Mouse (Mus musculus) liver, embryonic 13.5 days (tissue): ENCODE measurements at regions not wholly inside any gene's neighbourhood (a gene's known extent, or its start where the extent isn't known, plus 50 kb on each side); places are given as distances from the start of the nearest gene placed in this dataset.

Experiments
- ATAC-seq: fragments of 200-750 bp; cut with Nextera tagmentation; 2 replicates; pipeline ENCODE4 v1.8.0; 2017; ENCODE audit warnings: low read depth, mild to moderate bottlenecking, moderate number of reproducible peaks, moderate library complexity
- DNase-seq: peaks from one replicate; pipeline ENCODE4 v3.0.0; 2022
- H3K27ac ChIP-seq: fragments of 300-500 bp; sonication (generic); 2 replicates; pipeline ENCODE4 v1.5.1; 2015; ENCODE audit warnings: moderate library complexity, mild to moderate bottlenecking, inconsistent platforms
- H3K27me3 ChIP-seq: fragments of 300-500 bp; sonication (generic); 2 replicates; pipeline ENCODE4 v1.6.1; 2015; ENCODE audit warnings: mild to moderate bottlenecking, inconsistent platforms
- H3K36me3 ChIP-seq: fragments of 300-500 bp; sonication (generic); 2 replicates; pipeline ENCODE4 v1.6.1; 2015; ENCODE audit warnings: mild to moderate bottlenecking, inconsistent platforms
- H3K4me1 ChIP-seq: fragments of 300-500 bp; sonication (generic); replicated peaks from 2 replicates; pipeline ENCODE4 v1.6.1; 2015; ENCODE audit warnings: inconsistent platforms
- H3K4me2 ChIP-seq: fragments of 300-500 bp; sonication (generic); 2 replicates; pipeline ENCODE4 v1.6.1; 2015; ENCODE audit warnings: inconsistent platforms, mild to moderate bottlenecking, moderate library complexity
- H3K4me3 ChIP-seq: fragments of 300-500 bp; sonication (generic); replicated peaks from 2 replicates; pipeline ENCODE4 v1.5.1; 2015; ENCODE audit warnings: mild to moderate bottlenecking, inconsistent platforms
- H3K9ac ChIP-seq: fragments of 300-500 bp; sonication (generic); 2 replicates; pipeline ENCODE4 v1.6.1; 2015; ENCODE audit warnings: mild to moderate bottlenecking, inconsistent platforms
- H3K9me3 ChIP-seq: fragments of 300-500 bp; sonication (generic); replicated peaks from 2 replicates; pipeline ENCODE4 v1.6.1; 2016; ENCODE audit warnings: inconsistent platforms
- WGBS: fragments of 180-500 bp; shearing (Covaris S2); methylation state at CpG from one replicate; pipeline ENCODE4 v1.1.7; 2015; ENCODE audit not compliant: insufficient replicate concordance; 5-methylcytosine and 5-hydroxymethylcytosine counted together

DNA sequence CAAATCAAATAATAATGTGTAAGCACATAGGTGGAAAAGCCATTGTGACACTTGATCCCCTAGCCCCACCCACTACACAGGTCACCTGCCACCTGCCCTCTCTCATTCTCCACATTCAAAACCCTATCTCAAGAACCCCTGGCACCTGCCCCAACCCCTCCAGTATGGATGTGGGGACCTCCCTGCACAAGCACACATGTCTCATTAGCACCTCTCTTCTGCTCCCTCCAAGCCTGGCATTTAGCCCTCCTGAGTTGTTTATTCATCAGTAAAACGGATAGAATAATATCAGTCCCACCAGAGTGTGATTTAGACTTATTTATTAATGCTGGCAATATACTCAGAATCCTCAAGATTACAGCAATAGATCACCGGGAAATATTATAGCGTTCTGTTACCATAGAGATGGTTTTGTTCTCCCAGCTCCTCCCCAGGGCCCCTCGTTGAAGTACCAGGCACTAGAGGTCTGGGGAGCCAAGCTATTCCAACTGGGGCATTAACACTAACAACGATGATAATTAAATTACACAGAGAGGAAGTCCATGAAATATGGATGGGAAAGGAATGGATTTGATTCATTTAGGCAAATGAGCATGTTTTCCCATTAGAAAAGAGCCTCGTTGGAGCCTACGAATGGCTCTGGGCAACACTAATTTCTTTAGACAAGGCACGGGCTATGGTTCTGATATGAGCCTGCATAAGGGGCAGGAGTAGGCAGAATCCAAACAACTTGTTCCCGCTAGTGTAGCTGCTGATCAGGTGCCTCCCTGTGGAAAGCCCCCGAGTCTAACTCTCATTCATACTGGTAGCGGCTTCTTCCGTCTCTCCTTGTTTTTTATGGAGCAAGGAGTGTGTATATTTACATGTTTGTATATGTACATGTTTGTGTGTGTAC, 148.1 kb upstream of the Hs6st1 start:
- Histone ChIP-seq H3K4me2 (no peak overlapping the region), H3K4me1 (peaks cover 8% of the 10 kb centered on the region), H3K36me3 (no peaks in the 10 kb centered on the region), H3K27ac (no peak overlapping the region), H3K4me3 (no peak overlapping the region), H3K9me3 (no peaks in the 10 kb centered on the region), H3K27me3 (no peaks in the 10 kb centered on the region), H3K9ac (no peak overlapping the region)
- WGBS: 67% methylated on average over 12 of the region's 12 CpGs
- ATAC-seq (no peak), DNase-seq (no peak)

DNA sequence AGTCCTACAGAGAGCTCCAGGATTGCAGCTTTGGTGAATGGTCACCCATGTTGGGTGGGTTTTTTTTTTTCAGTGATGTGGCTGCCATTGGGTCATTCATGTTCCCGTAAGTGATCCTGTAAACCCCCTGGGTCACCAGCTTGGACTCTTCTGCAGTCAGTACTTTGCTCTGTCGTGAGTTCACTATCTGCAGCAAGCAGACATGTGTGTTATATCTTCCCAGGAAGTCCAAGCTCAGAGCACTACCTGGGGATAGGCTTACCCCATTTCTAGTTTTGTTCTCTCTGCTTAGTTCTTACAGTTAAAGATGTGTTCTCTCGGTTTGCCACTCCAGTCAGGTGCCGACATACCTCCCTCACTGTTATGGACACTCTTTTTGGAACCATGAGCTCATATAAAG, 143.4 kb upstream of the Hs6st1 start:
- no peaks in the 10 kb centered on the region for H3K9me3 ChIP-seq
- no peak overlapping the region for H3K9ac ChIP-seq
- ATAC-seq (no peak), DNase-seq (no peak)
- H3K4me3 ChIP-seq: no peak overlapping the region
- no peaks in the 10 kb centered on the region for H3K27me3 ChIP-seq
- H3K27ac ChIP-seq: no peak overlapping the region
- peaks cover 29% of the 10 kb centered on the region for H3K4me1 ChIP-seq
- 20% methylated on average over 4 of the region's 4 CpGs for WGBS
- H3K36me3 ChIP-seq: no peaks in the 10 kb centered on the region
- no peak overlapping the region for H3K4me2 ChIP-seq

DNA sequence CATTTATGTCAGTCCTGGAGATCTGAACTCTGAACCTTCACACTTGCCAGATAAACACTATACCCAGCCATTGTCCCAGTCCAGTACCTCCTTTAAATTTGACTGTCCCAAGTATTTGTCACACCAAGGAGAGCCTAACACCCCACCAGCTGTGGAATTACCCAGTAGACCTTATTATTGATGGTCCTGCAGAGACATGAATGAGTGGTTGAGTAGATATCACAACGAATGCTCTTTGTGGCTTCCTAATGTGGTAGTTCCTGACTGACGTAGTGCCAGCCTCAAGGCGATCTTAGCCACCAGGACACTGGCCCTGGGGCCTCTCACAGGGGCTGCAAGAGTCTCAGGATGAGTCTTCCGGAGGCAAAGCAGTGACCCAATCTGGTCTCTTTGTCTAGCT, 142.9 kb upstream of the Hs6st1 start:
- DNase-seq: no peak
- Histone ChIP-seq H3K27ac (no peak overlapping the region), H3K9me3 (no peaks in the 10 kb centered on the region), H3K4me2 (no peak overlapping the region), H3K36me3 (no peaks in the 10 kb centered on the region), H3K4me3 (no peak overlapping the region), H3K27me3 (no peaks in the 10 kb centered on the region), H3K4me1 (peaks cover 29% of the 10 kb centered on the region), H3K9ac (no peak overlapping the region)
- 18% methylated on average over 4 of the region's 4 CpGs for WGBS
- ATAC-seq: no peak

DNA sequence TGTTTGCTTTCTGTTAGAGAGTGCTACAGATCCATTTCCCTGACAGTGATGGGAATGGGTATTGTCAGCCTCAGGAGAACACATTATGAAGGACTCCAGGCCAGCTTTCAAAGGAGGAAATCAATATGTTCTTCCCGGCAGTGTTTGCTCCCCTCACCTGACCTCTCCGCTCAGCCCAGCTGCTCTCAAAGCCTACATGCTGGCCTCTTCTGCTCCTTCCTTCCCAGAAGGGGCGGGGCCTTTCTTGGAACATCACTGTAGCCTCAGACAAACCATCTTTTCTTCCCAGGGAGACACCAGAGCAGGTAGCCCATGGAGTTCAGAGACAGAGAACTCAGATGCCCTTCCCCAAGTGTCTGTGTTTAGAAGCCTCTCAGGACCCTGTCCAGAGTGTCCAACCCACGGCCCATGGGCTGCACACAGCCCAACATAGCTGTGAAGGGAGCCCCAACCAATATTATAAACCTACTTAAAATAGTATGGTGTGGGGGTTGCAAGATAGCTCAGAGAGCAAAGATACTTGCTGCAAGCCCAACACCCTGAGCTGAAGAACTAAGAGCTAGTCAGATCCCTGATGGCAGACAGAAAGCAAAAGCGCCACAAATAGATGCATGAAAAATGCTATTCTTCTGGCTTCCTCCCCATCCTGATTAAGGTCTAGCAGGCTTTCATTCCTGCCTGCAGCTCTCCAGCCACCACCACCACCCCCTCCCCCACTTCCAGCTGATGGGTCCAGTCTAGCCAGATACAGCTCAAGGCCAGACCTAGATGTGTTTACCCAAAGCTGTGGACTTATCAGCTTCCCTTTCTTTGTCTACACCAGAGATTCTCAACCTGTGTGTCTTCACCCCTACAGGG, 141.8 kb upstream of the Hs6st1 start:
- H3K9me3 ChIP-seq: no peaks in the 10 kb centered on the region
- 0 out of 2 replicates have a peak overlapping the region, but pooled peaks have one; percentile 40 for H3K27ac ChIP-seq
- H3K4me1 ChIP-seq: peaks cover 29% of the 10 kb centered on the region
- H3K4me2 ChIP-seq: 0 out of 2 replicates have a peak overlapping the region, but pooled peaks have one; percentile 2
- no peak overlapping the region for H3K9ac ChIP-seq
- no peak for DNase-seq
- 32% methylated on average over 5 of the region's 5 CpGs for WGBS
- ATAC-seq: peak; percentile 60
- no peak overlapping the region for H3K4me3 ChIP-seq
- H3K27me3 ChIP-seq: no peaks in the 10 kb centered on the region
- no peaks in the 10 kb centered on the region for H3K36me3 ChIP-seq

DNA sequence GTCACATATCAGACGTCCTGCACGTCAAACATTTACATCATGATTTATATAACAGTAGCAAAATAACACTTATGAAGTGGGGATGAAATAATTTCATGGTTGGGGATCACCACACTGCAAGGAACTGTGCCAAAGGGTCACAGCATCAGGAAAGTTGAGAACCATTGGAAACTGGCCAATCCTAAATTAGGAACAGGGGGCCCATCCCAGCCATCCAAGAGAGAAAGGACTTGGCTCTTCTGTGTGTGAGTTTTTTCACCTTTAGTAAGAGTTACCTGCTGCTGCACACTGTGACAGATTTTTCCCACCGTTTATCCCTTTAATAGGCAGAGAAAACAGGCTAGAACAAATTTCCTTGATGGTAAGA, 141.2 kb upstream of the Hs6st1 start:
- H3K36me3 ChIP-seq: no peaks in the 10 kb centered on the region
- H3K27ac ChIP-seq: no peak overlapping the region
- H3K4me3 ChIP-seq: no peak overlapping the region
- H3K4me1 ChIP-seq: peaks cover 29% of the 10 kb centered on the region
- WGBS: 44% methylated on average over 3 of the region's 3 CpGs
- H3K4me2 ChIP-seq: no peak overlapping the region
- no peak for DNase-seq
- H3K9ac ChIP-seq: no peak overlapping the region
- H3K27me3 ChIP-seq: no peaks in the 10 kb centered on the region
- ATAC-seq: peak; percentile 24; the same call in 1 of the 2 replicates
- H3K9me3 ChIP-seq: no peaks in the 10 kb centered on the region

DNA sequence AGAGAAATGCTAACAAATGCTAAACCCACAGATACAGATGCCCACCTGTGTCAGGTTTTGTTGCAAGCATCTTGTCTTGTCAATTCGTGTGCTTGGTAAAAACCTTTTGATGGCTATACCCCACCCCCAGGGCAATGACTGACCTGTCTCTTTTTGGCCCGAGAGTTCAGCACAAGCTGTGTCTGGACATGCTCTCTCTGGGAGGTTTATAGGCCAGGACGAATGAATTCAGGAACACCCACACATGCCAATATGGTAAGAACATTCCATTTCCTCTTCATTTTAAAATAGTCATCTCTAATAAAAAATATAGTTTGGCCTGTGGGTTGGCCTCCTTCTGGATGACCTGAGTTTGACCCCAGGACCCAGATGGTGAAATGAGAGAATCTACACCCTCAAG, 137.8 kb upstream of the Hs6st1 start:
- DNase-seq (no peak), ATAC-seq (no peak)
- 59% methylated on average over 3 of the region's 3 CpGs for WGBS
- H3K27me3 ChIP-seq: no peaks in the 10 kb centered on the region
- no peaks in the 10 kb centered on the region for H3K9me3 ChIP-seq
- H3K4me2 ChIP-seq: no peak overlapping the region
- H3K36me3 ChIP-seq: no peaks in the 10 kb centered on the region
- H3K27ac ChIP-seq: no peak overlapping the region
- H3K4me1 ChIP-seq: peaks cover 23% of the 10 kb centered on the region
- H3K4me3 ChIP-seq: no peak overlapping the region
- no peak overlapping the region for H3K9ac ChIP-seq

DNA sequence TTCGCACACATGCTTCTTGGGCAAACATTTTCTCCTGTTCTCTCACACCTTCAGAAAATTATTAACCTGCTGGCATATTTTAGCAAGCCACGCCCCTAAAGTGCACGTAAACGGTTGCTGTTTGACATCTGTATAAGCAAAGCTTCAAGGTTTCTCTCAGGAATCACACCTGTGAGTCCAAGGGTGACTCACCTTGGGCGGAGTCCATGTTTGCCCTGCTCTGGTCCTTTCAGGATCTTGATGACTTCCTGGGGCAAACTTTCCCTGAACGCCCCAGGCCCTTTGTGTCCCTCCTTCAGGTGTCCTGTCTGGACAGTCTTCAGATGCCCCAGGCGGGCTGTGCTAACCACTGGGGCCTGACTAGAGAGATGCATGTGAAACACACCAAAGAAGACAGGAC, 137.1 kb upstream of the Hs6st1 start:
- ATAC-seq (no peak), DNase-seq (no peak)
- WGBS: 58% methylated on average over 7 of the region's 7 CpGs
- peaks cover 16% of the 10 kb centered on the region for H3K4me1 ChIP-seq
- H3K27me3 ChIP-seq: no peaks in the 10 kb centered on the region
- no peaks in the 10 kb centered on the region for H3K9me3 ChIP-seq
- no peak overlapping the region for H3K9ac ChIP-seq
- no peak overlapping the region for H3K4me2 ChIP-seq
- H3K4me3 ChIP-seq: no peak overlapping the region
- no peaks in the 10 kb centered on the region for H3K36me3 ChIP-seq
- H3K27ac ChIP-seq: no peak overlapping the region

DNA sequence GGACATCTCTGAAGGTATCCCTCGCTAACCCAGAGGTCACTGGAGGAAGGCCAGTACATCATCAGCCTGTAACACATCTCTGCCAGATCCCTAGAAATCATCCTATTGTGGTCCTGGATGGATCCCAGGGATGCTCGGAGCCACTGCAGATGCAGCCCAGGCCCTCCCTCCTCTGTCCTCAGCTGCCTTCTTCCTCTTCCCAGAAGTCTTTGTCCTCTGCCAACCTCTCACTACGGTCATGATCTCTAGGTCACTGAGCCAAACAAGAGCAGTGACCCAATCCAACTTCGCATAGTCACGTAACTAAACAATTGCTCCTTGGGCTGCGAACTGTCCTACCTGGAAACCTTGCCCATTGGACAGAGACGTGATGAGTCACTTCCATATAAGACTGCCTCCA, 134.7 kb upstream of the Hs6st1 start:
- H3K27me3 ChIP-seq: no peaks in the 10 kb centered on the region
- H3K9me3 ChIP-seq: no peaks in the 10 kb centered on the region
- ATAC-seq (no peak), DNase-seq (no peak)
- H3K9ac ChIP-seq: no peak overlapping the region
- no peak overlapping the region for H3K4me3 ChIP-seq
- WGBS: 75% methylated on average over 7 of the region's 7 CpGs
- 0 out of 2 replicates have a peak, but pooled peaks cover 9% of the 10 kb centered on the region for H3K4me1 ChIP-seq
- no peak overlapping the region for H3K27ac ChIP-seq
- no peaks in the 10 kb centered on the region for H3K36me3 ChIP-seq
- H3K4me2 ChIP-seq: no peak overlapping the region

DNA sequence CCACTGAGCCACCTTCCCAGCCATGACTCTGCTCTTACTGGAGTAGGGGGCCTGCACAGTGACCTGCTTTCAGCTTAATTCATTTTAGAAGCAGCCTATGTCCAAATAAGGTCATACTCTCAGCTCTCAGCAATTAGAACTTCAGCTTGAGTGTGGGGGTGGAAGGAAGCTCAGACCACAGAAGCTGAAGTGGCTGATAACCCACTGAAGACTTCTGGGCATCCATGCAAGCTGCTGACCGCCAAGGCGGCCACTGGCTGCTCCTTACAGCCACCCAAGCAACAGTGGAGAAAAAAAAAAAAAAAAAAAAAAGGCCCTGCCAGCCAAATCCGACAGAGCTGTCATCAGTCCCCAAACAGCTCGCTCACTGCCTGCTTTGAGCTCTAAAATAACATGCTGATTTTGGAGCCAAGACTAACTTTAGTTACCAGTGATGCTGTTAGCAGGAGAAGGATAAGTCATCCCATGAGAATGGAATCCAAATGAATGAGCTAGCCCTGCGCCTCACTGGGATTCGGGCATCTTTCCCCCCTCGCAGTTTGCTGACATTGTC, 133.0 kb upstream of the Hs6st1 start:
- no peak for ATAC-seq
- Histone ChIP-seq H3K4me3 (no peak overlapping the region), H3K36me3 (no peaks in the 10 kb centered on the region), H3K4me1 (0 out of 2 replicates have a peak, but pooled peaks cover 9% of the 10 kb centered on the region), H3K27ac (no peak overlapping the region), H3K27me3 (no peaks in the 10 kb centered on the region), H3K4me2 (no peak overlapping the region), H3K9me3 (no peaks in the 10 kb centered on the region), H3K9ac (no peak overlapping the region)
- DNase-seq: no peak
- WGBS: 30% methylated on average over 7 of the region's 7 CpGs

DNA sequence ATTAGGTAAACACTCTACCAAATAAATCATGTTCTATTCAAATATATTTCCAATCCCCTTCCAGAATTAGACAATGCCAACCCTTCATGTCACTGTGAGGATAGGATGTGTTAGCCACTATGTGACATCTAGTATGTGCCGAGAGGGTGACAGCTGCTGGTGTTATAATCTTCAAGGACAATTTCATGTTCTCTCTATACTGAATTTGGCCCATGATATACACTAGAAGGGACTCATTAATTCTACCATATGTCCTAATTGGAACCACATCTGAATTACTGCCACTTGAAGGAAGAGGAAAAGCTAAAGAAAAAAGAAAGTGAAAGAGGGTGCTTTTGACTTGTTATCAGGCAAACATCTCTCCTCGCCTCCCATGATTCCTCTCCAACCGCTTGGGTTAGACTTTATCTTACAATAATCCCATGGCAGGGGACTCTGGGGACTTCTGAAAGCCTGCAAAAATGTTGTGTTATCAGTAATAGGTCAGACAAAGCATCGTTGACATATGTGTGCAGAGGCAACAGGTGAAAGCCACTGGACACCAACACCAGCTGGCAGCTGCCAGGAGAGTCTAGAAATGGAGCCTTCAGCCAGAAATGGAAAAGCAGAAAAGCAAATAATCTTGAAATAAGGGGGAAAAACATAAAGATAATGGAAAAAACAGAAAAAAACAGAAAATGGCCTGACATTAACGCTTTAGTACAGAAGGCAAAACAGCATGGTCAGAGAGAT, 131.7 kb upstream of the Hs6st1 start:
- H3K4me1 ChIP-seq: 0 out of 2 replicates have a peak, but pooled peaks cover 9% of the 10 kb centered on the region
- H3K27ac ChIP-seq: no peak overlapping the region
- H3K9ac ChIP-seq: no peak overlapping the region
- ATAC-seq: no peak
- no peaks in the 10 kb centered on the region for H3K27me3 ChIP-seq
- H3K9me3 ChIP-seq: no peaks in the 10 kb centered on the region
- H3K4me2 ChIP-seq: no peak overlapping the region
- H3K4me3 ChIP-seq: no peak overlapping the region
- WGBS: 36% methylated on average over 5 of the region's 5 CpGs
- no peaks in the 10 kb centered on the region for H3K36me3 ChIP-seq
- no peak for DNase-seq

DNA sequence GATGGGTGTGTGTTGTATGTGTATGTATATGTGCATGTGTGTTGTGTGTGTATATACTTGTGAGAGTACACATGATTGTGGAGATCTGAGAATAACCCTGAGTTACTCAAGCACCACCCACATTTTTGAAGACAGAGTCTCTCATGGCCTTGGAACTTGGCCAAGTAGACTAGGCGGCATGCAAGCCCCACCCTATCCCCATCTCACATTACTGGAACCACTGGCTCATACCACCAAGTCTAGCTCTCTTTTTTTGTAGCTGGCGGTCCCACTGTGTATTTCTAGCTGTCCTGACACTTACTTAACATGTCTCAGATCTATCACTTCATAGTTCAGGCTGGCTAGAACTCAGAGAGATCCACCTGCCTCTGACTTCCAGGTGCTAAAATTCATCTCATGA, 128.0 kb upstream of the Hs6st1 start:
- no peak for DNase-seq
- 54% methylated on average over 2 of the region's 2 CpGs for WGBS
- no peak overlapping the region for H3K27ac ChIP-seq

More for the DNA sequence above, 128.0 kb upstream of the Hs6st1 start:
- Histone ChIP-seq H3K9me3 (no peaks in the 10 kb centered on the region), H3K9ac (no peak overlapping the region), H3K4me1 (peaks cover 10% of the 10 kb centered on the region), H3K36me3 (no peaks in the 10 kb centered on the region), H3K27me3 (no peaks in the 10 kb centered on the region), H3K4me2 (no peak overlapping the region), H3K4me3 (no peak overlapping the region)
- ATAC-seq: no peak
